Mouse (Mus musculus): ENCODE measurements around the gene Rtl1.
A peak's percentile ranks its signal among the peaks of the same experiment; 100 is the strongest.

Rtl1 gene

DNA sequence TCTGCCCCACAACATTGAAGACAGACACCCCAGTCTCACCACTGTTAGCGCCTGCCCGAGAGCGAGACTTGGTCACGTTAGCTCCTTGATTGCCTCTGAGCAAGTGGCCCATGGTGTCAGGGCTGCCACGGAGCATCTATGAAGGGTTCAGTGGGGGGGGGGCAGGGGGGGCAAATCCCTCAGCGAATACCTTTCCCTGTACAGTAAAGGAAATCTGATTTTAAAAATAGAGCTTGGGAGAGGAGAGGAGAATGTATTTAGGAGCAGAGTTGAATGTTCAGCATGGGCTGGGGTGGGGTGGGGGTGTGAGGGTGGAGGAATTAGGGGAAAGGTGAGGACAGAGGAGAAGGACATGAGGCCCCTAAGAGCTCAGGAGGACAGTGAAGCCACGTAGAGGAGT, at the start of gene Rtl1:
Gene Rtl1 (minus strand): TSS at position 101 of the 400 bp plus-strand sequence.
- DNase-seq (ENCODE audit: inconsistent age in 2 of 2, low spot score in 1 of 2): no peak

DNA sequence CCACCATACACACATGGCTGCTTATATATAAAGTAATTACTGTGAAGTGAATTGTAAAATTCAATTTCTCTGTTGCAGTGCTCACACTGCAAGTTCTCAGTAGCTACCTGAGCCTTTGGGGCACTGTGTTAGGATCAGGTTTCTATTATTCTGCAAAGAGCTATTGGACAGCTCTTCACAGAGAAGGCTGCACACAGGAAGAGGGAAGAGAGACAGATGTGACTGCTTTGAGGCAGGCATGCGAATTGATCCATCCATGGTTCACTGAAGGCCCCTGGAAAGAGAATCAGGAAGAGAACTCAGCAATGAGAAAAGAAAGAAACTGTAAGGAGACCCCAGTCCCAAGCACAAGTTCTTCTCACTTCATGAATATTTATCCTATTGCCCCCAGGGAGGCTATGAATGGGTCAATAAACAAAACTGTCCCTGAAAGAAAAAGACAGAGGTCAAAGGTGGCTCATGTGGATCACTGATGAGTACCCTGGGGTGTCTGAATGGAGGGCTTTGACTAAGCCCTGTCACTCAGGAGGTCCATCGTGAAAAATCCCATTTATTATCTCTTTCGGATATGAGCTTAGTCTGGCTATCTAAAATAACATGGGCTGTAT, 40.5 kb upstream of the Rtl1 start:
- DNase-seq (ENCODE audit: inconsistent age in 2 of 2, low spot score in 1 of 2): no peak

DNA sequence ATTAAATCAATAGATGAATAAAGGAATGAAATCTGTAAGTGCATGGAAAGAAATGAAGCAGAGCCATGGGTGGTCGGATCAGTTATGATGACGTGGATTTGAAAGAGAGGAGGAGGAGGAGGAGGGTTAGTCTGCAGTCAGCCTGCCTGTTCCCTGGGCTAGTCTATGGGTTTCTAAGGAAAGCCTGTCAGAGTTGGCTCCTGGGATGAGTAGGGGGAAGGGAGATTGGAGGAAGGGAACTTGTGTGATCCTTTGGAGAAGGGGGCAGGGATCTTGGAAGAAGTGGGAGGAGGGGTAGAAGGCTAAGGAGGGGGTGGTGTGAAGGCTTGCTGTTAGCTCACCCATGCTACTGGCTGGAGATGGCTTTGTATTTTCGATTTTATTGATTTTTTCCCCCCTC, 31.9 kb upstream of the Rtl1 start:
- DNase-seq (ENCODE audit: inconsistent age in 2 of 2, low spot score in 1 of 2): no peak

DNA sequence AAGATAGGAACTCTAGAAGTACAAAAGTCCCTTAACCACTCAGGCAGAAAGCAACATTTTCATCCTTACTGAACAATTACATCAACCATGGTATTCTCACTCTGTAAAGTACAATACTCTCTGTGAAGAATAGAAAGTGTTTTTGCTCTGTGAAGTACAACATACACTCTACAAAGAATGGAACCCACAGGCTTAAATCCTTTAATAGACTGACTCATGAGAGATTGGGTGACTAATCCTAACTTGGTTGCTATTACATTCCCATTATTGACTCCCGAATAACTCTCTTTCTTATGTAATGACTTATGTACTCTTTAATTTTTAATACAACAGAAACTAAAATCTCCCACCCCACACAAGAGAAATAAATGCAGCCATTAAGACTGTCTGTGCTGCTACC, 28.8 kb upstream of the Rtl1 start:
- DNase-seq (ENCODE audit: inconsistent age in 2 of 2, low spot score in 1 of 2): no peak

DNA sequence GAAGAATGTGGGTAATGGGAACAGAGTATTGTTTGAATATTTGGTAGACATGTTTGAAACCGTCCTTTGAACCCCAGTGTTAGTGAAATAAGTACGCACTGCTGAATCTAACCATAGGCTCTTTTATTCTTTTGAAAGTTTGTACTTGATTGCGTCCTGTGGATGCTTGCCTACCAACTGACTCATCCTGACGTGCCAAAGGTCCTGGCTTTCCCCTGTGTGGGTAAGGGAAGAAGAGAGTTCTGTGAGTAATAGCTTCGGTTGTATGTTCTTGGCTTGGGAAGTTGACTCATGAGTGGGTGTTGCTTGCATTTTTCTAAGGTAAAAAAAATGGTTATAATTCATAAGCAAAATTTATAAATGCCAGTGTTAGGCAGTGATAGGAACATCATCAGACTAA, 26.8 kb upstream of the Rtl1 start:
- DNase-seq (ENCODE audit: inconsistent age in 2 of 2, low spot score in 1 of 2): peak; percentile 64 to 66

DNA sequence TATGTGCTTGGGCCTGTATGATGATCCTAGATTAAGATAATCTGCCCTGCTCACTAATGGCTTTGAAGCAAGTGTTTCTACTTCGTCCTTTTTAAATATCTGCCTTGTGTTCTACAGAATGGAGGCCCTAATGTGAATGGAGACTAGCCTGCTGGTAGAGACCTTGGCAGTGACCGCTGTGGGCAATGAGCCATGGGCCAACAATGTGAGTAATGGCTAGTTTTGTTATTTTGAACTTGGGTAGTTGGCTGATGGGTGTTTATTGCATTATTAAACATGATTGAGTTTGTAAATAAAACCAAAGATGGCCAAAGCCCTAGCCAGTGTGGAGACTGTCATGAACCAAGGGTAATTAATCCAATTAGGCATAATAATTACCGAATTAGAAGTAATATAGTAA, 20.1 kb upstream of the Rtl1 start:
- peak; percentile 65 to 86 for DNase-seq (ENCODE audit: inconsistent age in 2 of 2, low spot score in 1 of 2)

DNA sequence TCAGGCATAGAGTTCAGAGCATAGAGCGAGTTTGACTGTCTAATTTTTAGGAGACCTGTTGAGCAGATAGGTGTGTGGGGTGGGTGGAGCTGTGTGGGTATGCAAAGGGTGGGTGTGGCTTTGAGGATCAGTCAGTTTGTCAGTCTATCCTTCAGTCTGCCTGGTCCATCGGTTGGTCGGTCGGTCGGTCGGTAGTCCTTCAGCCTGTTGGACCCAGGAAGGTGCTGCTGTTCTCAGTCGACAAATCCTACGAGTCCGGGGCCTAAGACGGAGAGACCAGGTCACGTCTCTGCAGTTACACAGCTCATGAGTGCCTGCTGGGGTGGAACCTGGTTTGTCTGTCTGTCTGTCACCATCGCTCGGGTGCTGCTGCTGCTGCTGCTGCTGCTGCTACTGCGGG, 17.9 kb upstream of the Rtl1 start:
- no peak for DNase-seq (ENCODE audit: inconsistent age in 2 of 2, low spot score in 1 of 2)

DNA sequence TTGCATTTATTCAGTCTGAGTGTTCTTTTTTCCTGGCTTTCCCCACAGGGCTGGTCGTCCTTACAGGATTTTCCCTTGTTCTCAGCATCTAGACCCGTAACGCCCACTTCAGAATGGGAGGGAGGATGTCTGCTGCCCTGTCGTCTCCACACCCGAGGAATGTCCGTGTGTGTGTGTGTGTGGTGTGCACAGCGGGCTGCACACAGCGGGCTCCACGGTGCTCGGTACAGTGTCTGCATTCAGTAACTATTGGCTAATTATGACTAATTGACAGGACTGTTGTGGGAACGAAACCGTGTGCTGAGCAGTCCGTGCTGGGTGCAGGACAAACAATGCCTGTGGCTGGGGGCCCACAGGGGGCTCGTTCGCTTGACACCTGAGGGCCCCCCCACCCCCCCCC, 17.0 kb upstream of the Rtl1 start:
- DNase-seq (ENCODE audit: inconsistent age in 2 of 2, low spot score in 1 of 2): no peak

DNA sequence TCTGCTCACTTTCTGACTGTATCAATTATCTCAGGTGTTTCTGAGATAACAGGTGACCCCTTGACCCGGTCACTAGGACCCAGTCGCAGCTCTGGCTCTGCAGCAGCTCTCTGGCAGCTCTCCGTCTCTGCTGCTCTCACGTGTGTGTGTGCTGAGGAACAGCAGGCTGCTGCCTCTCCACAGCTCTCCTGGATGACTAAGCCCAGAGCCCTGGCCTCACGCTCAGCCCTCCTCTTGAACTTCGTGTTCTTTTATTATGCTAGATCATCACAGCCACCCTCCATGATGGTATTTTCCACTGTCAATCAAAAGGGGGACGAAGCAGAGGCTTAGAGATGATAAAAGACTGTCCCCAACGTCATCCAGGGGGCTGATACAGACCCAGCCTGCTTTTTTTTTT, 15.2 kb upstream of the Rtl1 start:
- DNase-seq (ENCODE audit: inconsistent age in 2 of 2, low spot score in 1 of 2): peak; percentile 81 to 88

DNA sequence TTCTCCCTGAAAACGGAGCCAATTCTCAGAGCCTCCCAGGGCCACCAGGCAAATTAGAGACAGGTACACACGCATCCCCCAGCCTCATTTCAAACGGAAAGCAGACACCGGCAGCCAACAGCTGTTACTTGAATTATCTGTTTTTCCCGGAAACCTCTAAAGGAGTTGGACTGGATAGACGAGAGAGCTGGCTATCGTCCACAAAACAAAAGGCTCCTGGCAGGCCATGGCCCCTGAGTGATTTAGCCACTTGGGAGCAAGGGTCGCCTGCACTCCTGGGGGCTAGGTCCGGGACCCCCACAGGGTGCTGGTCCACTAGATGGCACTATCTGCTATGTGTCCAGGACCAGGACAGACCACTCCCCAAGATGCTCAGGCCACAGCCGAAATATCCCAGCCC, 14.3 kb upstream of the Rtl1 start:
- DNase-seq (ENCODE audit: inconsistent age in 2 of 2, low spot score in 1 of 2): no peak

DNA sequence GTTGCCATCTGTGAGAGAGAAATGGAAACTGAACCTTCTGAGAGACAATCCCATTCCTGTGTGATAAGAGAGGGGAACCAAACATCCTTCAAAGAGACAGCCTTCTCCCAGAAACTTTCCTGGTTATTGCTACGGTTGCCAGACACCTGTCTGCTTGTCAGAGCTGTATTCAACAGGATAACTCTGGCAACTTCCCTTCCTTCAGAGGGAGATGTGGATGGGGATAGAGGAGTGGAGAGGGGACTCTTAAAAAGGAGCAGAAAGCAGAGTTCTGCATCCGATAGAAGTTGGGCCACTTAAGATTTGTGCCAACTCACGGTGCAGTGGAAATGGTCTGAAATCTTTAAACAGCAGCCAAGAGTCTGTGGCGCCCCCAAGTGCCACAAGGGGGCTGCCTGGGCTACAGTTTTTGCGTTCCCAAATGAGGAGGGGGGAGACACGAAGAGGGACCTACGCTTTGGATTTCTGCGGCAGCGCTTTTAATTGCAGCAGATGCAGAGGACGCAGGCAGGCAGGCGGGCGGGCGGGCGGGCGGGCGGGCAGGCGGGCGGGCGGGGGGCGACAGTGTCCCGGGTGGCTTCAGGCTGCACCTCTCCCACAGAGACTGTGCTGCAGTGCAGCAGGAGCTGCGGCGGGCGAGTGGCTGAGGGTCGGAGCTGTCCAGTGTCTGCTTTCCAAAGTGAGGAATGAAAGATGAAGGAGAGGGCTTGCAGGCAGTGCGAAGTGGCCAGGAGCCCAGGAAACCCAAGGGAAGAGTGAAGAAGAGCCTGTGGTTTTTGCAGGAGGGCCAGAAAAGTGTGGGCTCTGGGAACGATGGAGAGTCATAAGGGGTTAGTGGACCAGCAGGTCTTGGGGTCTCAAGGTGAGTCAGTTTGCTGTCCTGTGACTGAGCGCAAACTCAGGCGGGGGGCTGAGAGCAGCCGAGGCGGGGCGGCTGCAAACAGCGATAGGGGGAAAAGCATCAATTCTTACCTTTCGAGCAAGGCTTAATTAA, 12.6 kb upstream of the Rtl1 start:
- DNase-seq (ENCODE audit: inconsistent age in 2 of 2, low spot score in 1 of 2): no peak

DNA sequence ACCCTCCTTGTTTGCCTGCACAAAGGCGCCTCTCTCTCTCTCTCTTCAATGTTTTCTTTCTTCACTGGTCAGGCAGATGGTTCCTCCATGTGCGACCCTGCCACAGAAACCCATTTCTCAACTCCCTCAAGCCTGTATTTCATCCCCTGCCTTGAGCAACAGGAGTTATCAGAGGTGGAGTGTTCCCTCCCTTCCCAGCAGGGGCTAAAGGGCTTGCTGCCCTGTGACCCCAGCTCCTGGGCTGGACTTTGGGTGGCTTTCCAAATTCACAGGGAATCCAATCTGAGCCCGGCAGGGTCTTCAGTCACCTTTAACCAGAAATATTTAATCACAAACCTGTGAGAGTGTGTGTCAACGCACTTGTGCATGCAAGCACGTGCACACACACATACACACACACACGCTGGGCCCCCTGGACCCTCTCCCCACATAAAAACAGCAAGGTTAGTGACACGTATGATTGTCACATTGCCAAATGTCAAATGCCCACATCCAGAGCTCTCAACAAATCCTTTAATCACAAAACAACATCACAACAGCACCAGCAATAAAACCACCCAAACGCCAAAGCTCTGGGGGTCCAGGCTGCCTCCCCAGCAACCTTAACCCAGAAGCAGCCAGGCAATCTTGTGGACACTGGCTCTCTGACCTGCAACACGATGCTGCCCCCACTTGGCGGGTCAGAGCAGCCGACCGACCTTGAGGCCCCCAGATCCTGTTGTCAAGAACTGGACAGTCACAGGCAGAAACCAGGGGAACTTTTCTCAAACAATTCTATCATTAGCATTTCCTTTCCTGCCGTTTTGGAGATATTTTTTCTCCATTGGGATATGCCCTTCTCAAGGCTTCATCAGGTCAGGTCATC, 8.7 kb upstream of the Rtl1 start:
- DNase-seq (ENCODE audit: inconsistent age in 2 of 2, low spot score in 1 of 2): peak; percentile 43 to 68

DNA sequence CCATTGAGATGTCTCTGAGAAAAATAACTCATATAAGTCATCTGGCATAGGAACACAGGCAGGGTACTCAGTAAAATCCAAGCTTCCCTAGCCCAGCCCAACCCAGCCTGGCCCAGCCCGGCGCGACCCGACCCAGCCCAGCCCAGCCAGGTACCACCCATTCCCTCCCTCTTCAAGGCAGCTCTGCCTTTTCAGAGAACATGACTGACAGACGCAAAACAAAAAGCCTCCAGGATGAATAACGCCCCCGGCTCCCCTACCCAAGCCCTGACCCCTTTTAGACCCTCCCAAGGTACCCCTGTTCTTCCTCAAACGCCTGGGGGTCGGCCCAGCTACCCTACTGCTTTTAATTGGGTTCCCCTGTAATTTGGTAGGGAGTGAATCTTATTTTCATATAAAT, 7.8 kb upstream of the Rtl1 start:
- DNase-seq (ENCODE audit: inconsistent age in 2 of 2, low spot score in 1 of 2): no peak

DNA sequence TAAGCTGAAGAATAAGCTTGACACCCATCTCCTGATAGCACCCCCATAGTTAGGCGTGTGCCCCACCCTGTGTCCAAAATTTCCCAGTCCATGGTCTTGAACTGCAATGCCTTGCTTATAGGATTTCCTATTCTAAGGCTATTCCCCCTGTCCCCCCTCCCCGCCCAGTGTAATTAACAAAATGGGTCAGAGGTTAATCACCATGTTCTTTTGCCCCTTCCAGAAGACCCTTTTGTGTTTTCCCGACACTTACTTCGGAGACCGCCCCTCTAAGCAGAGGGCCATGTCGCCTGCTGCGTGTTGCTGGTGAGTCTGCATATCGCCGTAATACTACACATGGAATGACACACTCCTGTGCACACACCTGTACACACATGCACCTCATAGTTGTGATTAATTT, 7.1 kb upstream of the Rtl1 start:
- DNase-seq (ENCODE audit: inconsistent age in 2 of 2, low spot score in 1 of 2): no peak

DNA sequence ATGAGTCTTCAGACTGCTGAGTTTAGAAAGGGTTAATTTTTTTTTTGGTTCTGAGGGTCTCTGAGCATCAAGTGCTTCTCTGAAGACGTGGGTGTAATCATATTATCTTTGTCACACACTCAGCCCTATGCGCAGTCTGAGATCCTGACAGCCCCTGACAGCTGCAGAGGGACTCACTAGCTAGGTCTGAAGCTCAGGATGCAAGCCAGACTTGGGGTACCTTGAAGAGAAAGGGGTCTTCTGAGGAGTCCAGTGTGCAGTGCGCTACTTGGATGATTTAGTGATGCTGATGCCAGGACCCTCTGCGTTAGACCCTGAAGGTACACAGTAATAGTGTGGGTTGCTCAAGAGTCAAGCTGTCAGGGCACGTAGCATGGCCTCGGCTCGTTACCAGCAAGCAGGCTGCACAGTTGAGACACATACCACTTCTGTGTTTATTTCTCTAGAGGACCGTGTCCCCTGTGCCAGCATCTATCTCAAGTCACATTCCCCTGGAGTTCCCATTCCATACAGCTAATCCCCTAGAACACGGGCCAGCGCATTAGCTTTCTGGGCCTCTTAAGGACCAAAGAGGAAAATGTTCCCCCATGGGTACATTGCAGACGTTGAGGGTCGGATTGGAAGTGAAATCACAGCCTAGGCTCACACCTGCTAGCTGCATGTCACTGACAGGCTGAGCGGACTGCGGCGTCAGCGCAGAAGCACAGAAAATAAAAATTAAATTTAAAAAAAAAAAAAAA, 5.0 kb upstream of the Rtl1 start:
- DNase-seq (ENCODE audit: inconsistent age in 2 of 2, low spot score in 1 of 2): no peak

DNA sequence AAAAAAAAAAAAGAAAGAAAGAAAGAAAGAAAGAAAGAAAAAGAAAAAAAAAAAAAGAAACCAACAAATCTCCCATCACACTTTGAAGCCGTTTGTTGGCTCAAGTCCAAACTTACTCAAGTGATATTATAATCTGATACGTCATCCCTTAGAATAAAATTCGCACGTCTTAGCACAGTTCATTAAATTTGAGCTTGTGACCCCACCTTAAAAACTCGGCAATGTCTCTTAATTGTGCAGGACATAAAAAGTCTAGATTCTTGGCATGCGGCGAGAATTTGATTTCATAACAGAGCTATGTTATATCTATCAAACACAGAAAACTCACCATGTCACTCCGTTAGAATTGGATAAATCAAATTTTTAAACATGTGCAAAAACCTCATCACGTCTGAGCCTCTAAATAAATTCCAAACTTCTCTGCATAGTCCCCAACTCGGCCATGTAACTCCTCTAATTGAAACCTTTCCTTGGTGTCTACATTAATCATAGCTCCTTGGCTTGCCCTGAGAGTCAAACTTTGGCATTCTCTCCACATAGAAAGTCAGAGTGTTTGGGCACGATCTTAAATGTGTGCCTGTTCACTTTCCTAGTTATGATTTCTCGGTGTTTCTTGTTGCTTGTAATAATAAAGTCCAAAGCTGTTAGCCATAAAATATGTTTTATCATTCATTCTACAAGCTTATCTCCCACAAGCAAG, 1.4 kb downstream of the Rtl1 start:
- no peak for DNase-seq (ENCODE audit: inconsistent age in 2 of 2, low spot score in 1 of 2)

DNA sequence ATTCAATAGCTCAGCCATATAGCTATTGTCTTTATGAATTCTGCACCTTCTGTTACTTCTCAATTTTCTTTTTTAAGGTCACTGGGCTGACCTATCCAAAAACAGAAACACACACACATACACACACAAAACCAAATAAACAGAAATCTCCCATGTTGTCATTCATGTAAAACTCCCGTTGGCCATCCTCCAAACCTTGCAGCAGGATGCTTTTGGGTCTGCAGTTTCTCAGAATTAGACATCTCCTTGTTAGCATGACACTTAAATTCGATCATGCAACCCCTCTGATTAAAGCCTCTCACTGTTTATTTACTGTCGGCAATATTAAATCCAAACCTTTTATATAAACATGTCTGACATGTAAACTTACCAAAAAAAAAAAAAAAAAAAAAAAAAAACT, 3.4 kb downstream of the Rtl1 start:
- no peak for DNase-seq (ENCODE audit: inconsistent age in 2 of 2, low spot score in 1 of 2)

DNA sequence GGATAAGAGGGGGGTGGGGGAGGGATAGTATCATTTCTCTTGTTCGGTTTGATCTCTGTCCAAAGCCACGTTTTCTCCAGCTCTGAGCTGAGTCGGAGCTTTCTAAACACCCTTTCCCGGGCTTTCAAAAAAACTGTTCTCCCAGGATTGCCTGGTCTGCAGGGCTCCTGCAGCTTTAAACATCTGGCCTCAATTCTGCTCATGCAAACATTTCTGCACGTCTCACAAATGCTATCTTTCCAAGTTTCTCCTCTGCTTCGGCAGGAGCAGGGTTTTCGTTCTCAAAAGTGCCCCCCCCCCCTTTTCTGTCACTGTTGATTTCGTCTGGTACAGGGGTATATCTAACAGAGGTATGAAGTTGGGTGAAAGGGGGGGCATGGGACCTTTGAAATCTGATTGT, 3.9 kb downstream of the Rtl1 start:
- DNase-seq (ENCODE audit: inconsistent age in 2 of 2, low spot score in 1 of 2): no peak

DNA sequence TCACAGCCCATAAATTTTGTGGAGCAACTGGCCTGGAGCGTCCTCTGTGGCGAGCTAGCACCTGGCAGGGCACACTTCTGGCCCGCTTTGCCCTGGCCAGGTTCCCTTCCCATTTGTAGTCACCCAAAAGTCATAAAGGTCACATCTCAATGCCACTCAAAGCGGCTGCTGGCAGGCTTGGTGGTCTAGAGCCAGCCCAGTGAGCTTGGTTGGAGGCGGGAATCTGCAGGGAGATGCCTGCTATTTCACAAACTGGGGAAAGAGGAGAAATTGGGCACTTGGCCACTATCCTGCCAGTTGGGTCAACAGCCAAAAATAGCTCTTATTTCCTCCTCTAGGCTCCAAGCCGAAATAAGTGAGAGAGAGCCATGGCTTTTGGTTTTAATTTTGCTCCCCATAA, 4.4 kb downstream of the Rtl1 start:
- peak; percentile 52 to 89 for DNase-seq (ENCODE audit: inconsistent age in 2 of 2, low spot score in 1 of 2)

DNA sequence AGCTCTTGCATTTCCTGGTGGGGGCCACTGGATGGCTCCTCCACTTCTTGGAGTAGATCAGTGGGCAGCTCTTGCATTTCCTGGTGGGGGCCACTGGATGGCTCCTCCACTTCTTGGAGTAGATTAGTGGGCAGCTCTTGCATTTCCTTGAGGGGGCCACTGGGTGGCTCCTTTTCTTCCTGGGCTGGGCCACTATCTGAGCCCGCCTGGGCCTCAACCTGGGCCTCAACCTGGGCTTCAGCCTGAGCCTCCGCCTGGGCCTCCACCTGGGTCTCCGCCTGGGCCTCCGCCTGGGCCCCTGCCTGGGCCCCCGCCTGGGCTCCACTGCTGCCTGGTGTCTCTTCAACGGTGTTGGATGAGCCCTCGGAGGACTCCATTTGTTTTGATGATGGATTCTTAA, 5.2 kb downstream of the Rtl1 start:
- DNase-seq (ENCODE audit: inconsistent age in 2 of 2, low spot score in 1 of 2): no peak

Measured in adrenal gland, adult (tissue).